Mouse (Mus musculus): Measurements from ENCODE around the gene Atp6v1e2. TPM values are rescaled to one million over a fixed set of nuclear protein-coding genes. Genes with fewer than 3 reads are reported as not detected.

Atp6v1e2 gene
- polyA plus RNA-seq, 1 experiment from 2014 or later = 0.14 TPM

Other genes with a start within 250 kb of the Atp6v1e2 start
- gene Epas1, start 194.2 kb downstream of the Atp6v1e2 start, polyA plus RNA-seq (2014; fragmentation: Nextera tagmentation; extraction: Ambion mirVana) = 7.3 and 8.6 TPM in 2 replicates
- gene Tmem247, start 30.5 kb downstream of the Atp6v1e2 start, polyA plus RNA-seq (2014; fragmentation: Nextera tagmentation; extraction: Ambion mirVana) = not detected in 2 replicates
- gene Rhoq, start 15.2 kb upstream of the Atp6v1e2 start, polyA plus RNA-seq (2014; fragmentation: Nextera tagmentation; extraction: Ambion mirVana) = 11.8 and 12.3 TPM in 2 replicates
- 48.5 and 50.2 TPM in 2 replicates for gene Pigf, start 77.5 kb upstream of the Atp6v1e2 start, polyA plus RNA-seq (2014; fragmentation: Nextera tagmentation; extraction: Ambion mirVana)
- 211 and 229 TPM in 2 replicates for gene Cript, start 77.7 kb upstream of the Atp6v1e2 start, polyA plus RNA-seq (2014; fragmentation: Nextera tagmentation; extraction: Ambion mirVana)
- gene Socs5, start 159.8 kb upstream of the Atp6v1e2 start, polyA plus RNA-seq (2014; fragmentation: Nextera tagmentation; extraction: Ambion mirVana) = 13.0 and 15.5 TPM in 2 replicates